Mouse (Mus musculus): ENCODE data around the gene Ttc39b. TPM values are rescaled to one million over a fixed set of nuclear protein-coding genes. Genes with fewer than 3 reads are reported as not detected.
A peak's percentile ranks its signal among the peaks of the same experiment; 100 is the strongest.

Ttc39b gene
- total RNA-seq, 1 experiment, result 65.6 TPM

DNA sequence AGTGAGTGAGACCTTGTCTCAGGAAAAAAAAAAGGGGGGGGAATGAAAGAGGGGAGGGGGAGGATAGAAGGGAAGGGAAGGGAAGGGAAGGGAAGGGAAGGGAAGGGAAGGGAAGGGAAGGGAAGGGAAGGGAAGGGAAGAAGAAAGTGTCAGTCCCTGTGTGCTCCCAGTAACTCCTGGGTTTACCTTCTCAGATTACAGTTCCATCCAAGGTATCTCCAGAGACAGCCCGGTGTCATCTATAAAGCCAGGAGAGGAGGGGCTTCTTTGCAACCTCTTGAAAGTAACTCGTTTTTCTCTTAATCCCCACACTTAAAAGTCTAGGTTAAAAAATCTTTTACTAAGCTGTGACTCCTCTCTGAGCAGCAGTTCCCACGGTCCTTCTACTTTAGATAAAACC is 5.3 kb downstream of the Ttc39b start:
- Histone ChIP-seq H3K9me3 (ENCODE audit: control insufficient read depth, insufficient read depth, low read depth, low read length) (no peaks in the 10 kb centered on the region), H3K4me1 (ENCODE audit: control insufficient read depth in 2 of 2, insufficient read depth in 2 of 2, low read length in 2 of 2, poor library complexity in 1 of 2) (peaks cover 27 to 44% of the 10 kb centered on the region in 2 experiments), H3K36me3 (ENCODE audit: control insufficient read depth, insufficient read depth, low read length, poor library complexity, severe bottlenecking) (peaks cover 4% of the 10 kb centered on the region; the same call in 1 of the 2 replicates), H3K9ac (ENCODE audit: insufficient read depth, low read depth, low read length, poor library complexity, severe bottlenecking) (no peak overlapping the region), H3K27ac (ENCODE audit: insufficient read depth, low read depth, low read length, poor library complexity, severe bottlenecking) (peak overlapping the region; percentile 63; the same call in 1 of the 2 replicates), H3K4me3 (ENCODE audit: insufficient read depth in 1 of 2, low read depth in 1 of 2, low read length in 2 of 2, poor library complexity in 1 of 2, severe bottlenecking in 1 of 2) (no peak overlapping the region)
- no peak for DNase-seq (ENCODE audit: low read depth, low spot score)
- no peak for TF ChIP-seq HCFC1 (IDR thresholded peaks at IDR 0.05; ENCODE audit: borderline replicate concordance, insufficient read depth, low read length)
- in situ Hi-C loops (cut with MboI; ENCODE audit: low sequenced_read_pairs in 2 of 2, unreplicated experiment in 2 of 2), result no loop called here

GRCm38 (mm10) chr4:83317826-83318348 is 6.2 kb downstream of the Ttc39b start:
- no peak overlapping the region; the same call in 1 of the 2 replicates for H3K9ac ChIP-seq (ENCODE audit: insufficient read depth, low read depth, low read length, poor library complexity, severe bottlenecking)
- no peak for TF ChIP-seq CHD2 (IDR thresholded peaks at IDR 0.05; ENCODE audit: low read depth, low read length)
- no peaks in the 10 kb centered on the region for H3K9me3 ChIP-seq (ENCODE audit: control insufficient read depth, insufficient read depth, low read depth, low read length)
- peaks cover 4% of the 10 kb centered on the region; the same call in 1 of the 2 replicates for H3K36me3 ChIP-seq (ENCODE audit: control insufficient read depth, insufficient read depth, low read length, poor library complexity, severe bottlenecking)
- H3K4me3 ChIP-seq (ENCODE audit: insufficient read depth in 1 of 2, low read depth in 1 of 2, low read length in 2 of 2, poor library complexity in 1 of 2, severe bottlenecking in 1 of 2), result peak overlapping the region in 1 of 2 experiments; percentile 18; a peak in 1 of 4 replicates
- in situ Hi-C loops (cut with MboI; ENCODE audit: low sequenced_read_pairs in 2 of 2, unreplicated experiment in 2 of 2), result no loop called here
- H3K27ac ChIP-seq (ENCODE audit: insufficient read depth, low read depth, low read length, poor library complexity, severe bottlenecking), result peak overlapping the region; percentile 63
- H3K4me1 ChIP-seq (ENCODE audit: control insufficient read depth in 2 of 2, insufficient read depth in 2 of 2, low read length in 2 of 2, poor library complexity in 1 of 2), result peaks cover 27 to 46% of the 10 kb centered on the region in 2 experiments
- no peak for DNase-seq (ENCODE audit: low read depth, low spot score)

- no peak for DNase-seq (ENCODE audit: low read depth, low spot score)
- Histone ChIP-seq H3K36me3 (ENCODE audit: control insufficient read depth, insufficient read depth, low read length, poor library complexity, severe bottlenecking) (peaks cover 5% of the 10 kb centered on the region; the same call in 1 of the 2 replicates), H3K9me3 (ENCODE audit: control insufficient read depth, insufficient read depth, low read depth, low read length) (no peaks in the 10 kb centered on the region), H3K4me1 (ENCODE audit: control insufficient read depth in 2 of 2, insufficient read depth in 2 of 2, low read length in 2 of 2, poor library complexity in 1 of 2) (peaks cover 32 to 50% of the 10 kb centered on the region in 2 experiments), H3K27ac (ENCODE audit: insufficient read depth, low read depth, low read length, poor library complexity, severe bottlenecking) (peak overlapping the region; percentile 14; the same call in 1 of the 2 replicates), H3K9ac (ENCODE audit: insufficient read depth, low read depth, low read length, poor library complexity, severe bottlenecking) (no peak overlapping the region), H3K4me3 (ENCODE audit: insufficient read depth in 1 of 2, low read depth in 1 of 2, low read length in 2 of 2, poor library complexity in 1 of 2, severe bottlenecking in 1 of 2) (no peak overlapping the region; a peak in 1 of 4 replicates)
- no peak for TF ChIP-seq ZC3H11A (IDR thresholded peaks at IDR 0.05; ENCODE audit: borderline replicate concordance, low read depth, low read length)
- TF ChIP-seq CHD2 (IDR thresholded peaks at IDR 0.05; ENCODE audit: low read depth, low read length), result no peak
- no peak for TF ChIP-seq HCFC1 (IDR thresholded peaks at IDR 0.05; ENCODE audit: borderline replicate concordance, insufficient read depth, low read length)
- no peak for TF ChIP-seq ZNF384 (IDR thresholded peaks at IDR 0.05; ENCODE audit: low read depth, low read length)
- no peak for TF ChIP-seq MAFK (IDR thresholded peaks at IDR 0.05; ENCODE audit: insufficient read depth, low read depth, low read length)
- in situ Hi-C loops (cut with MboI; ENCODE audit: low sequenced_read_pairs in 2 of 2, unreplicated experiment in 2 of 2), result no loop called here
Measured at GRCm38 (mm10) chr4:83316718-83317117, 7.3 kb downstream of the Ttc39b start.

DNA sequence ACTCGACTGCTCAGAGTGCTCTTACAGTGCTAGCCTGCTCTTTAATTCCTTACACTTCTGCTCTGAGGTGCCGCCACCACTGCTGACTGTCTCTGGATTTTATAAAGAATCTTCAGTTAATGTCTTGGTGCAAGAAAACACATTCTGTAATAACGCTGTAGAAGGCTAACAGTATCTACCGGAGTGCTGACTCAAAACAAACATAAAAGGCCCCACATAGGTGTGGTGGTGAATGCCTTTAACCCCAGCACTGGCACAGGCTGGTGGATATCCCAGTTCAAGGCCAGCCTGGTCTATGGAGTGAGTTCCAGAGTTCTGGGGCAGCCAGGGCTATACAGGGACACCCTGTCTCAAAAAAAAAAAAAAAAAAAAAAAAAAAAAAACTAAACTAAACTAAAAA is 8.1 kb downstream of the Ttc39b start:
- peak overlapping the region; percentile 14; the same call in 1 of the 2 replicates for H3K27ac ChIP-seq (ENCODE audit: insufficient read depth, low read depth, low read length, poor library complexity, severe bottlenecking)
- in situ Hi-C loops (cut with MboI; ENCODE audit: low sequenced_read_pairs in 2 of 2, unreplicated experiment in 2 of 2), result no loop called here
- TF ChIP-seq MAFK (IDR thresholded peaks at IDR 0.05; ENCODE audit: insufficient read depth, low read depth, low read length) (no peak), ZC3H11A (IDR thresholded peaks at IDR 0.05; ENCODE audit: borderline replicate concordance, low read depth, low read length) (no peak), CHD2 (IDR thresholded peaks at IDR 0.05; ENCODE audit: low read depth, low read length) (no peak), ZNF384 (IDR thresholded peaks at IDR 0.05; ENCODE audit: low read depth, low read length) (no peak), HCFC1 (IDR thresholded peaks at IDR 0.05; ENCODE audit: borderline replicate concordance, insufficient read depth, low read length) (no peak)

More for the DNA sequence above, 8.1 kb downstream of the Ttc39b start:
- peak overlapping the region; percentile 46 for H3K9ac ChIP-seq (ENCODE audit: insufficient read depth, low read depth, low read length, poor library complexity, severe bottlenecking)
- no peak for DNase-seq (ENCODE audit: low read depth, low spot score)
- no peaks in the 10 kb centered on the region for H3K9me3 ChIP-seq (ENCODE audit: control insufficient read depth, insufficient read depth, low read depth, low read length)
- H3K4me1 ChIP-seq (ENCODE audit: control insufficient read depth in 2 of 2, insufficient read depth in 2 of 2, low read length in 2 of 2, poor library complexity in 1 of 2), result peaks cover 32 to 51% of the 10 kb centered on the region in 2 experiments
- peaks cover 6% of the 10 kb centered on the region; the same call in 1 of the 2 replicates for H3K36me3 ChIP-seq (ENCODE audit: control insufficient read depth, insufficient read depth, low read length, poor library complexity, severe bottlenecking)
- H3K4me3 ChIP-seq (ENCODE audit: insufficient read depth in 1 of 2, low read depth in 1 of 2, low read length in 2 of 2, poor library complexity in 1 of 2, severe bottlenecking in 1 of 2), result peak overlapping the region in 1 of 2 experiments; percentile 5; a peak in 1 of 4 replicates
